Mouse (Mus musculus): ENCODE measurements around the gene Ahcyl1.

Ahcyl1 gene

DNA sequence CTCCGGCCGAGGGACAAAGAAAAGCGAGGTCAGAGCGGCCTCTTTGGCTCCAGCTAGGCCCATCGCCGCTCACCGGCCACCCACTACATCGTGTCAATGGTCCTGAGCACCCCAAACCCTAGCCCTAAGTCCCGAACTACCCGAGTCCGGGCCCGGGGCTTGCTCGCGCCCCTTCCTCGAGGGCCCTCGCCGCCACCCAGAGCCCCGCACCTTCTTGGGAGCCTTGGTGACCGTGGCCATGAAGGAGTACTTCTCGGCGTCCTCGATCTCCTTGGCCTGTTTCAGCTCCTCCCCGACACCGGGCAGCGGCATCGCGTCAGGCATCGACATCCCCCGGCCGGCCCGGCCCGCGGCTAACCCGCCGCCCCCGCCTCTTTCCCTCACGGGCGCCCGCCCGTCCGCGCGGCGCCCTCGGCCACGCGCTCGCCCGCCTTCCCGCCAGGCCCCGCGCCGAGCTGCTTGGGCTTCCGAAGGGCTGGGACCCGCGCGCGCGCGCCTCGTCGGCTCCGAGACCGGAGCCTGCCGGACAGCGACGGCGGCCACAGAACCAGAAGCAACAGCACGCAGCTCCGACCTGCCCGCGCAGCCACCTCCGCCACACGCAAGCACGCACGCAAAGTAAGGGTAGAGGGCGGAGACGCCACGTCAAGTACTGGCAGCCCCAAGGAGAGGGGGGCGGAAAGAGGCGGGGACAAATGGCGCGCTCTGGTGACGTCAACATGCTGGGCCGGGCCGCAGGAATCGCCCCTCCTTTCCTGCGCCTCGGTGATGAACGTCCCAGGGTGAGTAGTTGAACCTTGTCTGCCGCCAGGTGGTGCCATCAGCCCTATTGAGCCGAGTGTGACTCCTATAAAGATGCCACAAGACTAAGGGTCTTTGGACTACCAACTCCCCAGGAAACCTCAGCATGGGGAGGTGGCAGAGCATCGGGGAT lies at the start of gene Ahcyl1:
Ahcyl1 (minus strand) TSS at position 613 of the 934 bp plus-strand sequence.
- peak; percentile 98 for DNase-seq (ENCODE audit: low spot score)

DNA sequence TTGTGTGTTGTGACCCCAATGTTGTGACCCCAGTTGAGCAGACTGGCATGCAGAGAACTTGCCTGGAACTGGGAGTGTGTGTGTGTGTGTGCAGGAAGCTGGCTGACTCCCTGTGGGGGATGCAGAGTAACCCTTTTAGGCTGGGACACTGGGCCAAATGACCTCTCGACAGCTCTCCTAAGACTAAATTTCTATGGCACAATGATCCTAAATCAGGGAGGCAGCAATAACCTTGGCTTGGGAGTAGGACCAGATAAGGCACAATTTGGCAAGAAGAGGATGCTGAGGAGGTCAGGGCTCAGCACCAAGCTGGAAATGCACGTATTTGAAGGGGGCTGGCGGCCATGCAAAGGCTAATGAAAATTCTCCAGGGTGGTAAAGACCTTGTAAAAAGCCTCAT lies 49.7 kb upstream of the Ahcyl1 start:
- DNase-seq (ENCODE audit: low spot score) = peak; percentile 43

DNA sequence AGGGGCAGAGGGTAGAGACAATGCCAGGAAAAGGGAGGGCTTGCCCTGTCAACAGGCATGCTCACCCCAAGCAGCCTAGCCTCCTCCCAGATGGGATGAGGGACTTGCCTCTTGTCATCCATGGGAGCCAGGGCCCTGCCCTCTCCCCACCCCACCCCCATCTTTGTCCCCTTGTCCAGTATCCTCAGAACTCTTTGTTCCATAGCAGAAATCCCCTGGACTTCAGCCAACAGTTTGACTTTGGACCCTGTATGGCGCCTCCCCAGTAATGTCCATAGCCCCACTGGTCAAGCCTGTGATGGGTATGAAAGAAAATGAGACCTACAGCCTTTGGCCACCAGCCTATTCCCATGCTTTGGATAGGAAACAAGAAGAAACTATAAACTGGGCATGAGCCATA lies 47.3 kb upstream of the Ahcyl1 start:
- DNase-seq (ENCODE audit: low spot score) = no peak

GRCm38 (mm10) chr3:107743107-107743506 lies 46.7 kb upstream of the Ahcyl1 start:
- DNase-seq (ENCODE audit: low spot score) = no peak

GRCm38 (mm10) chr3:107742071-107742710 lies 45.8 kb upstream of the Ahcyl1 start:
- DNase-seq (ENCODE audit: low spot score) = no peak

- DNase-seq (ENCODE audit: low spot score) = no peak
These were observed 45.0 kb upstream of the Ahcyl1 start for GRCm38 (mm10) chr3:107741387-107741786.

DNA sequence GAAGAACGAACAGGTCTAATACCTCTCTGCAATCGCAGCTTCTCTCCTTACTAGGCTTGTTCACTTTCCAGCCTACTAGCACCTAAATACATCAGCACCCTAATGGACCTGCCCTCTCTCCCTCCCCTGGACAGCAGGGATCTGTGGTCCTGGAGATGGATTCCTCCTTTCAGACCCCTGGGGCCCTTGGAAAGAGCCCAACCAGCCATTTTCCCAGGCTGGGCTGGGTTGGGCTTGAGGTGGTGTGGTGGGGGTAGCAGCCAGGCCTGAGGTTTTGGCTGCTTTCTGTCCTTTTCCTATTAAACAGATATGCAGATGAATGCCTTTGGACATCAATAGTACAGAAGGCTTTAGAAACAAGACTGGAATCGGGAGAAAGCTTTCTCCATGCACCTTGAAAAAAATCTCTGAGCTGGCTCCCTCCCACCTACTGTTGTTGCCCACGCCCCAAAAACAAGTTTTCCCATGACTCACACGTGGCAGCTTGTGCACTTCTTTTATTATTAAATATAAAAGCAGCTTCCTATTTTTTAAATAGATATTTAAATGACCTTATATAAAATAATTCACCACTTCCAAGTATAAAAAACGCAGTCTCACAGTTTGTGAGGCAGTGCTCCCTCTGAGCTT lies 44.3 kb upstream of the Ahcyl1 start:
- peak; percentile 78 for DNase-seq (ENCODE audit: low spot score)

DNA sequence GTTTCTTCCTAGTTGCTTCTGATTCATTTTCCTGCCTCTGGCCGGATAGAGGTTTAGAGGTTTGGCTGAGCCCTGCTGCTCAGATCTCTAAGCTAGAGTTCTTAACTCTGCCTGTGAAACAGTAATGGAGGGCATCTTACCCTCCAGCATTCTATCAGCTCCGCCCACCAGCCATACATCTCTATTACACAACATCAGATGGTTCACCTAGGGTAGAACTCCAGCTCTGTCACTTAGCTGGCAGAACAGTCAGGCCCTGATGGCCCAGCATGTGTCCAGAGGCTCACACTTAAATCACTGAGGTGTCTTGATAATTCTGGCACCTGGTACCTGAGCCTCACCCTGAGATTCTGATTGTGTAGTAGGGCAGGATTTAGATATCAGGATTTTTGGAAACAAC lies 43.6 kb upstream of the Ahcyl1 start:
- no peak for DNase-seq (ENCODE audit: low spot score)

GRCm38 (mm10) chr3:107739456-107739855 lies 43.1 kb upstream of the Ahcyl1 start:
- DNase-seq (ENCODE audit: low spot score) = no peak

- no peak for DNase-seq (ENCODE audit: low spot score)
These were observed 42.3 kb upstream of the Ahcyl1 start for GRCm38 (mm10) chr3:107738620-107739019.

DNA sequence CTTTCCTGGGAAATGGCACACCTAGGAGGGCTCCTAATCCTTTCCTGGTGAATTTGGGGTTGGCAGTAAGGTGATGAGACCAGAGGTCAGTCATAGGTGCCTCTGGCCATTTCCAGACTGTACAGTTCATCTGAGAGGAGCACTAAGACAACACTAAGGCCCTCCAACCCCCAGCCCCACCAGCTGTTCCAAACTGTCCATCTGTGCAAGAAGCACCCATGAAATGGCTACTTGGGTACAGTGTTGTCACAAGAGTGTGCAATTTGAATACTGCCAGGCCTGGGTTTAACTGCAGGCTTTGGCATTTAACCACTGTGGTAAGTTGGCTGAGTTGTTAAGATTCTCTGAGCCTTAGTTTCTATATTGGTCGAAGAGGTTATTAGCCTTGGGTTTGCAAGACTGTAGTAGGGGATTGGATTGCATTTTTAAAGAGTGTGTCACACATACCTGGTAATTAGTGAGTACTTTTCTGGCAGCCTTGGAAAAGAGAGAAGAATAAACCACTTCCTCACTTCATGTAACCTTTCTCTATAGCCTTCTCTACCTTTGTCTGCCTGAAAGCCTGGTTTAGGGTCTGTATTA lies 41.3 kb upstream of the Ahcyl1 start:
- DNase-seq (ENCODE audit: low spot score) = no peak

GRCm38 (mm10) chr3:107735620-107736019 lies 39.3 kb upstream of the Ahcyl1 start:
- peak; percentile 84 for DNase-seq (ENCODE audit: low spot score)

- no peak for DNase-seq (ENCODE audit: low spot score)
These were observed 37.0 kb upstream of the Ahcyl1 start for GRCm38 (mm10) chr3:107733329-107733728.

DNA sequence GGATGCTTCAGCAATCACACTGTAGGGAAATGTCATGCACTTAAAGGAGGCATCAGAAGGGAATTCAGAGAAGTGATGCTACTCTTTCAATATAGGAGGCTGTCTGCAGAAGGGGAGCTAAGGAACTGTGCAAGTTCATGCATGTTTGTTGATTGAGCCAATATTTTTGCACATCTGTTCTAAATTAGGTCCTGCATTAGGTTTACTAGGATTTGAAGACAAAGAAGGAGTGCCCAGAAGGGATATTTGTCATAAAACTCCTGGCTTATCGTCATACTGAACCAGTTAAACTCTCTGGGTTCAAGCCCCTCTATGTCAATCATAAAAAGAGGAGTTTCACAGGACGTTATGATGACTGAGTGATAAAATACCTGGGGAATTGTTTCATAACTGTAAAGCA lies 33.9 kb upstream of the Ahcyl1 start:
- no peak for DNase-seq (ENCODE audit: low spot score)

GRCm38 (mm10) chr3:107728509-107728908 lies 32.1 kb upstream of the Ahcyl1 start:
- no peak for DNase-seq (ENCODE audit: low spot score)

GRCm38 (mm10) chr3:107715971-107716370 lies 19.6 kb upstream of the Ahcyl1 start:
- no peak for DNase-seq (ENCODE audit: low spot score)

DNA sequence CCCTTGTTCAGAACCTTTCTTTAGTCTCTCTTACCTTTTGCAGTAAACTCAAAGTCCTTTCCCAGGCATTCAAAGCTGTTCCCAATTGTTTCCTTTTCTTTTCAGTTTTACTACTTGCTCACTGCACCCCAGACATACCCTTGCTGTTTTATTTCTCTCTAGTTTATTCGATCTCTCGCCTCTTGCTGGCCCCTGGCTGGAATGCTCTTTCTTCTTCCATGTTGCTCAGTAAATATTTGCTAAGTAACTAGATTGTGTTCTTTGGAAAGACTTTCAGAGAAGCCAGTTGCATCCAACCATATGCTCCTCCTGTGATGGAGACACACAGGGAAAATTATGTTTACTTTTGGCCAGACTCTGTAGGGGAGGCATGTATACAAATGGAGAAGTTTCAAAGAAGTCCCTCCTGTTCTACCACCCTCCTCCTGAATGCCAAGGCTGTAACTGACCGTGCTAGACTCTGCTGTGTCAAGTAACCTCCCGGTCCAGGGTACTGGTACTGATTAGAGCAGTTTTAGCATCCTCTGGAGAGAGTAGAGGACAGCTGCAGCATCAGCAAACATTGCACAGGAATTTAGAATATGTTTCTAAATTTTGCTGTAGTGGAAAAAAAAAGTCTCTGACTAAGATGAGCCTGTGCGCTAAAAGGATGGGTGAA lies 18.0 kb upstream of the Ahcyl1 start:
- DNase-seq (ENCODE audit: low spot score) = no peak

DNA sequence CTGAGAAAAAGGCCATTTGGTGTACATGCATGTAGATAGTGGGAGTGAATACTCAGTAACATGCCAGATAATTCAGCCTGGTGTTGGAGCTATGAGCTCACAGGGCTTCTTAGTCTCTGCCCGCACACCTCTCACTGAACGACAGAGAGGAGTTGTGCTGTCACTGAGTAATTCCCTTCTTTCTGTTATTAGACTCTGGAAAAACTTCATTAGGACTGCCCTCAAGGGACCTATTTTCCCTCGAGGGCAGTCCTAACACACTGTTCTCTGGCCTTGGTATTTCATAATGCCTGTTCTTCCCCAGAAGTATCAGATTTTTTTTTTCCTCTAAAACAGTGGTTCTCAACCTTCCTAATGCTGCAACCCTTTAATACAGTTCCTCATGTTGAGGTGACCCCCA lies 15.7 kb upstream of the Ahcyl1 start:
- DNase-seq (ENCODE audit: low spot score) = no peak

DNA sequence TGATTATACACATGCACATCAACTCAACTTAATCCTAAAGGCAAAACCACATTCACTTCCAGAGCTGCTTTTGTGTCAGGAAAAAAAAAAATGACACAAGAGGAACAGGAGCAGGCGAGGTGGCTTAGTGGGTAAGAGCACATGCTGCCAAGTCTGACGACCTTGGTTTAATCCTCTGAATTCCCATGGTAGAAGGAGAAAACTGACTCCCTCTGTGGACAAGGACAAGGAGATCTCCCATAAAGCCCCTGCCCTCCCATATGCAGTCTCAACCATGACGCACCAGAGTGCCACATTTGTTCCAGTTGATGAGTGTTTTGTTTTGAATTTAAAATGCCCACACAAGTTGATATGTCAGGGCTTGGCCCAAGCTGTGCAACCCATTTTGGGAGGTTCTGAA lies 12.8 kb upstream of the Ahcyl1 start:
- DNase-seq (ENCODE audit: low spot score) = no peak

- DNase-seq (ENCODE audit: low spot score) = no peak
These were observed 10.9 kb upstream of the Ahcyl1 start for GRCm38 (mm10) chr3:107707239-107707638.

GRCm38 (mm10) chr3:107706164-107706563 lies 9.8 kb upstream of the Ahcyl1 start:
- no peak for DNase-seq (ENCODE audit: low spot score)

- no peak for DNase-seq (ENCODE audit: low spot score)
These were observed 8.0 kb upstream of the Ahcyl1 start for GRCm38 (mm10) chr3:107704371-107704705.

All from testis, postnatal 14 days (tissue).